Mouse (Mus musculus) ovary, adult 18-20 months (tissue): ENCODE measurements around the gene Rtn4rl1.

Experiments used
- DNase-seq: peaks from one replicate; pipeline ENCODE4 v3.0.0; 2022; ENCODE audit warnings: low spot score, mixed read lengths

Gene Rtn4rl1

GRCm38 (mm10) chr11:75213372-75214080 is 19.9 kb downstream of the Rtn4rl1 start:
- DNase-seq: no peak

- no peak for DNase-seq
These were observed 20.7 kb downstream of the Rtn4rl1 start for GRCm38 (mm10) chr11:75214081-75214950.

DNA sequence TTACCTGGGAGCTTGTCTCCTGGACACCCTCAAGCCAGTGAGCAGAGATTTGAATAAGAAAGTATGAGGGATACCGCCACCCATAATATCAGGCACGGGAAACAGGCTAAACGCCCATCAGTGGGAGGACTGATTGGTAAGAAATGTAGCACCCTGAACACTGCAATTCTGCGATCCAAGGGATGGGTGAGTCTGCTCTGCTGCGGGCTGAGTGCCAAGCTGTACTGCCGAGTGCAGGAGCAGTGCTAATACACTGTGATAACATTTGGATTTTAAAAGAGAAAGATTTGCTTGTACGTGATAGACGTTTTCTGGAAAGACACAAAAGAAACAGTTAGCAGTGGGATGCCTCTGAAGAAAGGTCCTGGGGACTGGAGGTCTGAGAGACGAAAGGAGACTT is 26.5 kb downstream of the Rtn4rl1 start:
- DNase-seq: peak; percentile 34

DNA sequence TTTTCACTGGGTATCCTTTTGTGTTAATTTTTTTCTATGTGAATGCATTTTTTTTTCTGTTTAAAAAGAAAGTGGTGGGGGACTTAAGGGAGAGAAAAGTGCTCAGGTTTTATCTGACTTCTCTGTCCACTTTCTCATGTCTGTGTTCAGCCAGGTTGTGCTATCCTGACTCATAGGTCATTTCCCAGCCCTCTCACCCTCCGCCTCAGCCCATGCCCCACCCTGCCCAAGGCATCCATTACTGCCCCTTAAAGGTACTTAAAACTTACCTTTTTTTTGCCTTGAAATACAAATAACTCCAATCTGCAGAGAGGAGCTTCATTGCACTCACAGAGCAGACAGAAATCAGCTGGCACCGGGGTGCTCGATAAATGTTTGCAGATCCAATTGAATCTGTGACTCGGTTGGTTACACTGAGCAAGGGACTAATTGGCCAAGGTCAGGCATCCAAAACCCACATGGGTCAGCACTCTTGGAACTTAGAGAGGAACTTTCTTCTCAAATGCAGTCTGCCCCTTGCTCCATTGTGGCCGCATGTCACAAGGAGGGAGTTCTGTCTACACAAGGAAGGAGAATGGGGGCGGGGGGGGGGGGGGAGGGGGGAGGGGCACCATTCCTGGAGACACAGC is 27.0 kb downstream of the Rtn4rl1 start:
- no peak for DNase-seq

- no peak for DNase-seq
These were observed 30.5 kb downstream of the Rtn4rl1 start for GRCm38 (mm10) chr11:75224062-75224461.

GRCm38 (mm10) chr11:75224835-75225234 is 31.3 kb downstream of the Rtn4rl1 start:
- no peak for DNase-seq

DNA sequence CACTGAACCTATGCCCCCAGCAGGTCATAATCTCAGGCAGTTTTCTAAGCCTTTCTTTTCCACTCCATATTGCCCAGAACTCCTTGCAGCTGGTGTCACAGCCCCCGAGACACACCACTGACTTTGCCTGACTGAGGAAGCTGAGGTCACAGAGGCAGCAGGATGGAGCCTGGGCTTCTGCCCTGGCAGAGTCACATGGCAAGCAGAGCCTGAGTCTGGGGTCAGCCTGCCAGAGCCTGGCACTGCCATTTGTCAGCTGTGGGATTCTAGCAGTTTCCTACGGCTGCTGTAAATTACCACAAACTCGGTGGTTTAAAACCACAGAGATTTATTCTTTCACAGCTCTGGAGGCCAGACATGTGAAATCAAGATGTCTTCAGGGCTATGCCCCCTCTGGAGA is 34.0 kb downstream of the Rtn4rl1 start:
- no peak for DNase-seq

GRCm38 (mm10) chr11:75229289-75229688 is 35.7 kb downstream of the Rtn4rl1 start:
- DNase-seq: no peak

GRCm38 (mm10) chr11:75230272-75230760 is 36.7 kb downstream of the Rtn4rl1 start:
- no peak for DNase-seq

DNA sequence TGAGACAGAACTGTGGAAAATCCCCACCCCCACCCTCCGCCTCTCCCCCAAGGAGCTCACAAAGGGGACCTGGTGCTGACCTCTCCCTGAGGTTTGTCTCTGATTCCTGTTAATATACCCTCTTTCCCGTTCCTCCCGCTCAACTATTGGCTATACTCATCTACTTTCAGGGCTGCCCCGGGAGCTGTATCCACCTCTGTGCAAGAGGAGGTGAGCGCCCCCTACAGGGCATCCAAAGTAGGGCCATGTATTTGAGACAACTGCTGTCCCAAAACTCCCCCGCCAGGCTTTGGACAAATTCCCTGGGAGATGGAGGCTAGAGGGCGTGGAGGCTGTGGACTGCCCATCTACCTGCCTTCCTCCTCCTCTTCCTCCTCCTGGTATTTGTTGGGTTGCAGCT is 38.2 kb downstream of the Rtn4rl1 start:
- no peak for DNase-seq

GRCm38 (mm10) chr11:75232434-75232833 is 38.9 kb downstream of the Rtn4rl1 start:
- no peak for DNase-seq

DNA sequence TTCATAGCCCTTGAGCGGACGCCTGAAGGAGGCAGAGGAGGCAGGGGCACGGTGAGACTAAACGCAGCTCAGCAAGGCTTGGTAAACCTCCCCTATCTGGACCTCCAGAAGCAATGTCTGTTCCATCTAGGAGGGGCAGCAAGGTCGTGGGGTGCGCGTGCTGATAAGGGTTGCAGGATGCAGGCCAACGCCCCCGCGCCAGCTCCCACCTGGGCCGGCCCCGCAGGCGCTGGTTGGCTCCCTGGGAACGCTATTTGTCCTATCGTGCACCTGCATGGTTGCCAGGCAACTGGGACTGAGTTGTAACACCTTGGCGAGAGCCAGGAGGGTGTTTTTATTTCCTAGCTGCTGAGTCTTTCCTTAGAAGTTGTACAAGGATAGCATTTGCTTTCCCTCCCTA is 41.2 kb downstream of the Rtn4rl1 start:
- DNase-seq: peak; percentile 50

DNA sequence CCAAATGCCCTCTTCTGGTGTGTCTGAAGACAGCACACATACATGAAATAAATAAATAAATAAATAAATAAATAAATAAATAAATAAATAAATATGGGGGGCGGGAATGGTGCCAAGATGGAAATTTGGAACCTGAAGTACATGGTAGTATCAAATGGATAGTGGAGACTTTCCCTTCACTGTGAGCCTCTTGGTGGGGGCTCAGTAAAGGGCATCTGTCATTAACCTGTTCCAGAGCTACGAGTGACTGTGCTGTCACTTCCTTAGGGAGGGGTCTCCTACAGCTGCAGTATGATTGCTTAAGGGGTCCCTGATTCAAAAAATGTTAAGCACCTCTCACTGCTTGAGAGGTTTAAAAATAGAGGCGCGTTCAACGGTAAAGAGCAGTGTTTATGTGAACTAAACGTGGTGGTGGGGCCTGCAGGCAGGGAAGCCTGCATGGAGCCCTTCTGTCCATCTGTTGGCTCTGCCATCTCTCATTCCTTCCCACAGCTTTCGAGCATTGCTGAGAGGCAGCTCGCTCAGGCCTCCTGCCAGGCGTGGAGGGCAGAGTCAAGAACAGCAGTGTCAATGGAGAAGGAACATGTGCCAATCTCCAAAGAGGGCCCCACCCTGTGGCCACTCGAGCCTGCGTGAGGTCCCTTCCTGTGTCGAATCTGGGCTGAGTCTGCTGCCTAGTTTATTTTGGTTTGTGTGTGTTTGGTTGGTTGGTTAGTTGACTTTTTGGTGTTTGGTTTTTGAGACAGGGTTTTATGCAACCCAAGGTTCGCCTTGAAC is 46.8 kb downstream of the Rtn4rl1 start:
- DNase-seq: no peak

GRCm38 (mm10) chr11:75242710-75243255 is 49.2 kb downstream of the Rtn4rl1 start:
- no peak for DNase-seq

- no peak for DNase-seq
These were observed 51.0 kb downstream of the Rtn4rl1 start for GRCm38 (mm10) chr11:75244368-75245275.

- DNase-seq: no peak
These were observed 52.1 kb downstream of the Rtn4rl1 start for GRCm38 (mm10) chr11:75245372-75246330.

- DNase-seq: peak; percentile 48
These were observed 53.0 kb downstream of the Rtn4rl1 start for GRCm38 (mm10) chr11:75246589-75246988.

DNA sequence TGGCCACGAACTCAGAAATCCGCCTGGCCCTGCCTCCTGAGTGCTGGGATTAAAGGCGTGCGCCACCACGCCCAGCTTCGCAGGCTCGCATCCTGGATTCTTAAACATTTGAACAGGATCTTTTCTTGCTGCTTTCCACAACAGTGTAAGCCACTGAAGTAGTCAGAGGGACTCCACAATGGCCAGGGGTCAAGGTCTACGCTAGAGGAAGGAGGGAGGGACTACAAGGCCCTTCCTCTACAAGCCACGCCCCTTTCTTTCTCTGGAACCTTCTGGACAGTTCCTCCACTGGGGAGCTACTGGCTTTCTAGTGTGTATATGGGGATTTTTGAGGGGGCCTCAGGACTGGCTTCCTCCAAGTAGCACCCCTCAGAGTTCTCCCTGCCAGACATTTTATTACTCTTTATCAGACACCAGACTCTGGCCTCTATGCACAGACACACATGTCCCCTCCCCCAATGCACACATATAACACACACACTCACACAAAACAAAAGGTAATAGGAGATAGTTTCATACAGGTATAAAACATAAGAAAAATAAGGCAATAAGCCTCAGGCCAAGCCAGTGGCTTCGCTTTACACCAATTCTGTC is 53.7 kb downstream of the Rtn4rl1 start:
- DNase-seq: no peak

DNA sequence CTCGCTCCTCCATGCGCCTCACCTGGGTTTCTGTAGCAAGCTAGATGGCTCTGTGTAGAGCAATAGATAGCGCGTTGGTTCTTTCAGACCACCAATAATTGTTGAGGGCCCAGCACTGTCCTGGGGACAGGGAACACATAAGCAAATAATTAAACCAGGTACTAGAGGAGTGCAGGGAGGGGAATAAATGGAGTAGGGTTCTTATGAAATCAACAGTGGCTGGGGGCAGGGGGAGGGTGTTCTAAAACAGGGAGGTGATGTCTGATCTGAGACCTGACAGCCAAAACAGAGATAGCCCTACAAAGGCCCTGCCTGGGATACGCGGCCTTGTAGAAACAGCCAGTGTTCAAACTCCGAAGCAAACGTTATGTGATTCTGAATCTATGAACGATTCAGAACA is 56.0 kb downstream of the Rtn4rl1 start:
- no peak for DNase-seq
